Mouse (Mus musculus) olfactory bulb, adult 2 months (tissue): ENCODE measurements around the gene Dchs1.

Experiments used
- CTCF ChIP-seq: fragments of 200-500 bp; IDR thresholded peaks from 2 replicates; pipeline ENCODE4 v1.5.1; 2012; ENCODE audit warnings: low read depth, mild to moderate bottlenecking, low read length, moderate library complexity; ENCODE audit not compliant: insufficient read depth
- POLR2A ChIP-seq: fragments of 200-500 bp; IDR thresholded peaks from 2 replicates; pipeline ENCODE4 v1.6.1; 2012; ENCODE audit warnings: mild to moderate bottlenecking, low read depth, low read length, moderate library complexity; ENCODE audit not compliant: insufficient read depth

GRCm38 (mm10) chr7:105737648-105738047, 49.8 kb downstream of the Dchs1 start:
- TF ChIP-seq CTCF (no peak), POLR2A (no peak)
